Mouse (Mus musculus): ENCODE measurements at regions not wholly inside any gene's neighbourhood (a gene's known extent, or its start where the extent isn't known, plus 50 kb on each side); places are given as distances from the start of the nearest gene placed in this dataset.
A peak's percentile ranks its signal among the peaks of the same experiment; 100 is the strongest.

DNA sequence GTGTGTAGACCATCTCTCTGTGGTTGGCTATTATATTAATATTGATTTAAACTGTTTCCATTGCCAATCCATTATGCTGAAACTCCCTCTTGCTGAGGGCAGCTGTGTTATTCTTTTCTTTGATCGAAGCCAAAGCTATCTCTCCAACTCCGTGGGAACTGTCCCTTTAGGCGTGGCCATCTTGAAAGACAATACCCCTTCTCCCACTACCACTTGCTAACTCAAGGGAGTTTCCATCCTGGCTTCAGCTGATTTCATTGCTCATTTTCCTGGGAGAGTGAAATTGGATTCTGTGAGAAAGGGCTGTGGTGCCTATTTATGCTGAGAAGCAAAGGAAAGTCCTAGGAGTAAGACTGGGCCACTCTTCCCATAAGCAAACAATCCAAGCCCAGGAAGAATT, 760.6 kb upstream of the Map3k7 start:
- WGBS, result 66% methylated on average over 3 of the region's 3 CpGs
- no peaks in the 10 kb centered on the region for H3K36me3 ChIP-seq (ENCODE audit: insufficient read depth, low read length)
- no peak overlapping the region for H3K4me3 ChIP-seq (ENCODE audit: low read depth, low read length)
- DNase-seq (ENCODE audit: low spot score) (no peak), ATAC-seq (no peak)
- no peak for TF ChIP-seq CTCF (IDR thresholded peaks at IDR 0.05)
- no peak for TF ChIP-seq EP300 (IDR thresholded peaks at IDR 0.05)
- no peak overlapping the region for H3K4me2 ChIP-seq (replicated peaks; ENCODE audit: low read depth, low read length)
- H3K9me3 ChIP-seq (ENCODE audit: low read length), result no peaks in the 10 kb centered on the region
- H3K27ac ChIP-seq (ENCODE audit: low read length), result no peak overlapping the region
- H3K27me3 ChIP-seq (replicated peaks; ENCODE audit: insufficient read depth, low read length), result no peaks in the 10 kb centered on the region
- no peak overlapping the region for H3K9ac ChIP-seq (replicated peaks; ENCODE audit: low read depth)
- no peaks in the 10 kb centered on the region for H3K4me1 ChIP-seq (ENCODE audit: insufficient read depth, low read depth, low read length)

DNA sequence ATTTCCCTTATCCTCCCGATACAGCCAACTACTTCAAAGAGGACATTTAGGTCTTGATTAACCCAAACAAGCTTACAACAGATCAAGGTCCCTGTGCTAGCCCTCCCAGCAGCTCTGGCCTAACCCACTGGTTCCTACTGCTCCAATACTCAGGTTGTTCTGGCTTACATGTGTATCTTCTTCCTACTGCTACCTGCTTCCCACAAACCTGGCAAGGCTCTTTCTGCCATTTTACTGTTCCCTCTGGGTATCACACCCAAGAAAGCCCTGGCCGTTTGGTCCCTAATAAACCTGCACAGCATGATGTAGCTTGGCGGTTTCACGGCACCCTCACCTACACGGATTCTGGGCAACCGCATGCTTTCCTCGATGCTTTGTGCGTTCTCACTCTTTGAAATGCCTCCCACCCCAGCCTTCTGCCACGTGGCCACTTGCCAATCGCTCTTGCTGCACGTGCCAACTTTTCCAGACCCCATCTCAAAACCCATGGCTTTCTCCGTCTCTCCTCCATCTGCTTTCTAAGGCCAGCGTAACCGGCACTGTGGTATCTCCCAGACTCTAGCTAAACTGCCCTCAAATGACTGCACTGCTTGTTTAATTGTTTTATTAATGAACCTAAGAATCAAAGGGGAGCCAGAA, 758.4 kb upstream of the Map3k7 start:
- ATAC-seq, result no peak
- no peak for TF ChIP-seq EP300 (IDR thresholded peaks at IDR 0.05)
- TF ChIP-seq CTCF (IDR thresholded peaks at IDR 0.05), result no peak
- no peak overlapping the region for H3K4me3 ChIP-seq (ENCODE audit: low read depth, low read length)
- no peak overlapping the region for H3K9ac ChIP-seq (replicated peaks; ENCODE audit: low read depth)
- WGBS, result 77% methylated on average over 14 of the region's 14 CpGs
- no peak overlapping the region for H3K27ac ChIP-seq (ENCODE audit: low read length)
- H3K36me3 ChIP-seq (ENCODE audit: insufficient read depth, low read length), result no peaks in the 10 kb centered on the region
- no peak for DNase-seq (ENCODE audit: low spot score)
- H3K9me3 ChIP-seq (ENCODE audit: low read length), result no peaks in the 10 kb centered on the region
- no peak overlapping the region for H3K4me2 ChIP-seq (replicated peaks; ENCODE audit: low read depth, low read length)
- H3K27me3 ChIP-seq (replicated peaks; ENCODE audit: insufficient read depth, low read length), result no peaks in the 10 kb centered on the region
- no peaks in the 10 kb centered on the region for H3K4me1 ChIP-seq (ENCODE audit: insufficient read depth, low read depth, low read length)

DNA sequence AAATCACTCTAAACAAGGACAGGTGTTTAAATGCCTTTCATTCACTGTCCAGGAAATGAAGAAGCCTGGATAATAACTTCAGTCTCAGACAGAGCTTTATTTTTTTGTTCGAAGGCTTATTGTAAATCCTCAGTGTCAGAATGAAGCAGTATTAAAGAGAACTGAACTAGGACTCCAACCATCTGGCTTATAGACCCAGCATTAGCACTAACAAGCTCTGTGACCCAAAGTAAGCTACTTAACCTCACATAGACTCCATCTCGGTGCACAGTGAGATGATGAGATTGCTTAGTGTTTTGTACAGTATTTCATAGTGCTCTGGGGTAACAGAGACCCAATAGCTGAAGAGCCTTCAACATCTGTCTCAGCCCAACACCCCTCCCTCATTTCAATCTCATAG, 738.2 kb upstream of the Map3k7 start:
- no peak overlapping the region for H3K27ac ChIP-seq (ENCODE audit: low read length)
- H3K4me1 ChIP-seq (ENCODE audit: insufficient read depth, low read depth, low read length), result no peaks in the 10 kb centered on the region
- H3K4me2 ChIP-seq (replicated peaks; ENCODE audit: low read depth, low read length), result no peak overlapping the region
- H3K9me3 ChIP-seq (ENCODE audit: low read length), result no peaks in the 10 kb centered on the region
- 83% methylated on average over 2 of the region's 2 CpGs for WGBS
- H3K36me3 ChIP-seq (ENCODE audit: insufficient read depth, low read length), result no peaks in the 10 kb centered on the region
- no peak overlapping the region for H3K9ac ChIP-seq (replicated peaks; ENCODE audit: low read depth)
- TF ChIP-seq CTCF (IDR thresholded peaks at IDR 0.05), result no peak
- TF ChIP-seq EP300 (IDR thresholded peaks at IDR 0.05), result no peak
- H3K4me3 ChIP-seq (ENCODE audit: low read depth, low read length), result no peak overlapping the region
- DNase-seq (ENCODE audit: low spot score) (no peak), ATAC-seq (no peak)
- H3K27me3 ChIP-seq (replicated peaks; ENCODE audit: insufficient read depth, low read length), result no peaks in the 10 kb centered on the region

DNA sequence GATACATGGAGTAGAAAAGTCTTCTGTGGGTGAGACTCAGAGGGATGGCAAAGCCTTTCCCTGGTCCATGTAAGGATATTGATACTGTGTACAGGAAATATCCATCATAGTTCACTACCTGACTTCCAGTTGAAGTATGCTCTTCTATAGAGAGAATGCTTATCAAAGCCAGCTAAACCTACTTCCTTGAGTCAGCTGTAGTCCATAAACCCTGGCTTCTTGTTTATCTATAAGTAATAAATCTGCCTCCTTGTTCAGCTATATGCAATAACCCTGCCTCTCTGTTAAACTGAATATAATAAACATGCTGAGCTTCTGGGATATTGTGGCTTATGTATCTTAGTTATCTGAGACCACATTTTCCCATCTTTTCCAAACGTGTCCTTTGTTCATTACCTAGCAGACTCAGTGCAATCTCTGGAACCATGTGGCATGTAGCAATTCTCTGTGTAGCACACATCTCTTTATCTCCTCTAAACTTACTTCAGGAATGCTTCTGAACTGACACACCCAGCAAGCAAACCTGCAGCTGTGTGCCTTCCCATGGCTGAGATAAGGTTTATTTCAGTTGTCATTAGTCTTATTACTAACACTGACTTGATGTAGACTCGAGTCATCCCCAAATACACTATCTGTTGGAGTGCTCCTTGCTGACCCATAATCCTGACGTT, 694.9 kb upstream of the Map3k7 start:
- no peaks in the 10 kb centered on the region for H3K9me3 ChIP-seq (ENCODE audit: low read length)

DNA sequence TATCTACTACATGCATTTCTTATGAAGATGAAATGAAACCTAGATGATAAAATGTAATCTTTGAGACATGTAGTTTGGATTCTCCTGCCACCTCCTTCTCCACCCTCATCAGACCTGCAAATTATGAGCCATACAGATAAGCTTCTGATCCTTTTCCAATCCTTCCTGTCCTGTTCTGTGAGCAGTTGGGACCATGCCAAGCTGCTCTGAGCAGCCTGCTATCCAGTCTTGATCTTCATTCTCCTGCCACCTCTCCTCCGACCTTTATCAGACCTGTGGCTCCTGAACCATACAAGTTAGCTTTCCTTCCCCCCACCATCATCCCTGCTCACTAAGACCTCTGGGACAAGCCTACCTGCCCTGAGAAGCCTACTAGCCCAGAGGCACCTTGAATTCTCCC, 689.8 kb upstream of the Map3k7 start:
- Histone ChIP-seq H3K27ac (ENCODE audit: low read length) (no peak overlapping the region), H3K4me3 (ENCODE audit: low read depth, low read length) (no peak overlapping the region), H3K4me1 (ENCODE audit: insufficient read depth, low read depth, low read length) (no peaks in the 10 kb centered on the region), H3K9ac (replicated peaks; ENCODE audit: low read depth) (no peak overlapping the region), H3K4me2 (replicated peaks; ENCODE audit: low read depth, low read length) (no peak overlapping the region), H3K9me3 (ENCODE audit: low read length) (no peaks in the 10 kb centered on the region), H3K36me3 (ENCODE audit: insufficient read depth, low read length) (no peaks in the 10 kb centered on the region), H3K27me3 (replicated peaks; ENCODE audit: insufficient read depth, low read length) (no peaks in the 10 kb centered on the region)
- DNase-seq (ENCODE audit: low spot score), result no peak
- TF ChIP-seq CTCF (IDR thresholded peaks at IDR 0.05) (no peak), EP300 (IDR thresholded peaks at IDR 0.05) (no peak)
- WGBS, result 44% methylated on average over 1 of the region's 1 CpGs
- ATAC-seq, result no peak

More for the DNA sequence above, 694.9 kb upstream of the Map3k7 start:
- no peak for TF ChIP-seq CTCF (IDR thresholded peaks at IDR 0.05)
- TF ChIP-seq EP300 (IDR thresholded peaks at IDR 0.05), result no peak
- ATAC-seq (no peak), DNase-seq (ENCODE audit: low spot score) (no peak)
- no peaks in the 10 kb centered on the region for H3K36me3 ChIP-seq (ENCODE audit: insufficient read depth, low read length)
- H3K27ac ChIP-seq (ENCODE audit: low read length), result no peak overlapping the region
- H3K9ac ChIP-seq (replicated peaks; ENCODE audit: low read depth), result no peak overlapping the region
- 54% methylated on average over 3 of the region's 3 CpGs for WGBS
- no peaks in the 10 kb centered on the region for H3K4me1 ChIP-seq (ENCODE audit: insufficient read depth, low read depth, low read length)
- no peak overlapping the region for H3K4me3 ChIP-seq (ENCODE audit: low read depth, low read length)
- no peaks in the 10 kb centered on the region for H3K27me3 ChIP-seq (replicated peaks; ENCODE audit: insufficient read depth, low read length)
- H3K4me2 ChIP-seq (replicated peaks; ENCODE audit: low read depth, low read length), result no peak overlapping the region

DNA sequence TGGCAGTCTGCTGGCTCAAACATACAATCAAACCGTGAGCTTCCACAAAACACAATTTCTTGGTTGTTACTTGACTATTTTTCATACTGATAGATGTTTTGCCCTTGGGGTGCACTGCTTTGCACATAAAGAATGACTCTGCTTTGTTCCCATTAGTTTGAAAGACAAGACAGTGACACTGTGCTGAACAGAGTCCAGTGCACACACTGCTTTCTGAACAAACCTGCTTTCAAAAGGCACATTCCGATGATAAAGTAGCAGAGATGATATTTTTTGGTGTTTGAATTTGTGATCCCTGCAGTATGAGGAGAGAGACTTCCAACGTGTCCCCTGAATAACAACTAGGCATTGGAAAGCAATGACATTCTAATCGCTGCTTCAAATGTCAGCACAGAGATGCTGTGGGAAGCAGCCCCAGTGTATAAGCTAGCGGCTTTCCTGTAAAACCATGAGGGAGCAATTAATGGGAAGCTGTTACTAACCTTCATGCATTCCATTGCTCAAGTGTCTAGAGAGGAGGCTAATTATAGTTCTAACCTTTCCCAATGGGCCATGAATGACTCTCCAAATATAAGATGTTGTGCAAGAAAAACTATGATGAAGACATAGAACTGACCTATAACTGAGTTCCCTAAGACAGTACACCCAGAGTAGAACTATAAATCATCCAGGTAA, 673.5 kb upstream of the Map3k7 start:
- H3K27ac ChIP-seq (ENCODE audit: low read length), result no peak overlapping the region
- 68% methylated on average over 5 of the region's 5 CpGs for WGBS
- no peaks in the 10 kb centered on the region for H3K36me3 ChIP-seq (ENCODE audit: insufficient read depth, low read length)
- H3K27me3 ChIP-seq (replicated peaks; ENCODE audit: insufficient read depth, low read length), result no peaks in the 10 kb centered on the region
- H3K9ac ChIP-seq (replicated peaks; ENCODE audit: low read depth), result no peak overlapping the region
- no peaks in the 10 kb centered on the region for H3K9me3 ChIP-seq (ENCODE audit: low read length)
- no peak for TF ChIP-seq CTCF (IDR thresholded peaks at IDR 0.05)
- peak; percentile 84 for TF ChIP-seq EP300 (IDR thresholded peaks at IDR 0.05)
- DNase-seq (ENCODE audit: low spot score) (peak; percentile 76), ATAC-seq (peak; percentile 77)
- H3K4me2 ChIP-seq (replicated peaks; ENCODE audit: low read depth, low read length), result no peak overlapping the region
- H3K4me1 ChIP-seq (ENCODE audit: insufficient read depth, low read depth, low read length), result no peaks in the 10 kb centered on the region
- H3K4me3 ChIP-seq (ENCODE audit: low read depth, low read length), result no peak overlapping the region

Measured in lung, postnatal 0 days (tissue).